Mouse (Mus musculus) urinary bladder, postnatal 36 days (tissue): ENCODE results near the gene Dtnbp1.

Experiments used
- DNase-seq, 2 experiments: peaks; one replicate each; pipeline ENCODE4 v3.0.0; 2022; ENCODE audit warnings: low spot score in 2 of 2, mixed read lengths in 1 of 2

Dtnbp1 gene

GRCm38 (mm10) chr13:45001228-45001910 is 578 bp downstream of the Dtnbp1 start:
- peak; percentile 77 to 90 for DNase-seq

- DNase-seq = peak in 1 of 2 experiments; percentile 33
These were observed 1.1 kb downstream of the Dtnbp1 start for GRCm38 (mm10) chr13:45000836-45001227.

GRCm38 (mm10) chr13:44999211-44999610 is 2.7 kb downstream of the Dtnbp1 start:
- DNase-seq = no peak

- no peak for DNase-seq
These were observed 5.6 kb downstream of the Dtnbp1 start for GRCm38 (mm10) chr13:44996339-44996738.

- no peak for DNase-seq
These were observed 9.3 kb downstream of the Dtnbp1 start for GRCm38 (mm10) chr13:44992550-44993205.

GRCm38 (mm10) chr13:44991936-44992335 is 10.0 kb downstream of the Dtnbp1 start:
- no peak for DNase-seq

GRCm38 (mm10) chr13:44990073-44990682 is 11.8 kb downstream of the Dtnbp1 start:
- peak in 1 of 2 experiments; percentile 27 for DNase-seq

GRCm38 (mm10) chr13:44986352-44986751 is 15.6 kb downstream of the Dtnbp1 start:
- DNase-seq = no peak

GRCm38 (mm10) chr13:44985321-44985720 is 16.6 kb downstream of the Dtnbp1 start:
- DNase-seq = no peak

GRCm38 (mm10) chr13:44983635-44984401 is 18.1 kb downstream of the Dtnbp1 start:
- DNase-seq = no peak

- DNase-seq = no peak
These were observed 19.1 kb downstream of the Dtnbp1 start for GRCm38 (mm10) chr13:44982799-44983198.

GRCm38 (mm10) chr13:44979433-44979832 is 22.5 kb downstream of the Dtnbp1 start:
- DNase-seq = no peak

- DNase-seq = no peak
These were observed 24.3 kb downstream of the Dtnbp1 start for GRCm38 (mm10) chr13:44977483-44978141.

GRCm38 (mm10) chr13:44977059-44977458 is 24.9 kb downstream of the Dtnbp1 start:
- DNase-seq = no peak

- no peak for DNase-seq
These were observed 41.2 kb downstream of the Dtnbp1 start for GRCm38 (mm10) chr13:44960542-44961291.

GRCm38 (mm10) chr13:44957049-44957448 is 44.9 kb downstream of the Dtnbp1 start:
- no peak for DNase-seq

- DNase-seq = no peak
These were observed 46.2 kb downstream of the Dtnbp1 start for GRCm38 (mm10) chr13:44955781-44956180.

GRCm38 (mm10) chr13:44954232-44954568 is 47.7 kb downstream of the Dtnbp1 start:
- DNase-seq = no peak

GRCm38 (mm10) chr13:44953546-44954231 is 48.3 kb downstream of the Dtnbp1 start:
- DNase-seq = no peak

GRCm38 (mm10) chr13:44952393-44953086 is 49.4 kb downstream of the Dtnbp1 start:
- peak in 1 of 2 experiments; percentile 18 for DNase-seq
